Comparison of ENCODE assay signal across 21 mouse cellular contexts in genomic region chr4:148580765-148581164, GRCm38 (mm10). TPM values are rescaled to one million over a fixed set of nuclear protein-coding genes. Genes with fewer than 3 reads are reported as not detected.
A peak's percentile ranks its signal among the peaks of the same experiment; 100 is the strongest.
DNase-seq lines count a peak whose midpoint lies in the region; ATAC-seq and TF ChIP-seq lines count a peak whose summit lies in the region.
"Had no signal": no experiment of that assay in that cellular context is flagged by ENCODE, and none has a peak within 500 bp of the region (broad histone marks: within the 10 kb centered on the region; RNA-seq: fewer than 3 reads in every experiment).

No protein-coding gene starts in this region.

- peaks cover 67% of the 10 kb centered on the region for H3K36me3 ChIP-seq in kidney, embryonic 16.5 days (ENCODE audit: insufficient read depth, low read length)

- no peaks in the 10 kb centered on the region for H3K4me1 ChIP-seq in kidney, embryonic 16.5 days (ENCODE audit: insufficient read depth, low read length)
- H3K4me1 ChIP-seq in cerebellum, adult 2 months (ENCODE audit: control insufficient read depth, insufficient read depth, low read length), result peaks cover 12% of the 10 kb centered on the region
- H3K4me1 ChIP-seq: embryonic facial prominence, embryonic 15.5 days; forebrain, embryonic 15.5 days; hindbrain, embryonic 13.5 days; stomach, embryonic 15.5 days had no signal

- peak; percentile 16; the same call in 1 of the 2 replicates for ATAC-seq in kidney, embryonic 16.5 days (ENCODE audit: low FRiP score, low TSS enrichment)
- ATAC-seq in inflammation-experienced regulatory T-cells, adult 6 months, result no peak
- ATAC-seq: liver, postnatal 0 days had no signal

- no peak for TF ChIP-seq POLR2A in cerebellum, adult 2 months (IDR thresholded peaks at IDR 0.05; ENCODE audit: borderline replicate concordance, insufficient read depth, low read length)

- peak; percentile 22 for DNase-seq in gastrocnemius, adult 2 months
- DNase-seq in gastrocnemius, adult 18-20 months (ENCODE audit: low spot score), result no peak
- no peak for DNase-seq in kidney, adult 18-20 months
- DNase-seq in cerebellum, adult 2 months, result peak; percentile 45 to 49
- DNase-seq in cerebellum, postnatal 10 days, result peak; percentile 71 to 75
- DNase-seq in adrenal gland, postnatal 10 days, result no peak
- DNase-seq: adrenal gland, postnatal 36 days; embryo, embryonic 11 days; gastrocnemius, postnatal 25 days; kidney, adult 9 months; kidney, postnatal 36 days; liver, postnatal 0 days; lung, postnatal 14 days; thymus, postnatal 25 days had no signal

- no peaks in the 10 kb centered on the region for H3K9me3 ChIP-seq in kidney, embryonic 16.5 days (ENCODE audit: low read length)
- H3K9me3 ChIP-seq: embryonic facial prominence, embryonic 15.5 days; forebrain, embryonic 15.5 days; hindbrain, embryonic 13.5 days; stomach, embryonic 15.5 days had no signal

- no peak overlapping the region for H3K4me2 ChIP-seq in kidney, embryonic 16.5 days (replicated peaks; ENCODE audit: low read depth, low read length)
- H3K4me2 ChIP-seq: embryonic facial prominence, embryonic 15.5 days; forebrain, embryonic 15.5 days; hindbrain, embryonic 13.5 days; midbrain, embryonic 11.5 days; stomach, embryonic 15.5 days had no signal

- 91% methylated on average over 9 of the region's 9 CpGs for WGBS in kidney, embryonic 16.5 days
- 19% methylated on average over 9 of the region's 9 CpGs for WGBS in cerebellum, adult 2 months

- no peak overlapping the region for H3K9ac ChIP-seq in kidney, embryonic 16.5 days (replicated peaks; ENCODE audit: low read length)
- H3K9ac ChIP-seq: embryonic facial prominence, embryonic 15.5 days; forebrain, embryonic 15.5 days; hindbrain, embryonic 13.5 days; liver, postnatal 0 days; stomach, embryonic 15.5 days had no signal

- intact Hi-C loops in gastrocnemius, adult 2 months (cut with DNase I), result no loop called here

- H3K27me3 ChIP-seq in kidney, embryonic 16.5 days (ENCODE audit: insufficient read depth, low read length), result no peaks in the 10 kb centered on the region
- no peaks in the 10 kb centered on the region for H3K27me3 ChIP-seq in cerebellum, adult 2 months (ENCODE audit: control insufficient read depth, insufficient read depth, low read length)
- H3K27me3 ChIP-seq: embryonic facial prominence, embryonic 15.5 days; forebrain, embryonic 15.5 days; hindbrain, embryonic 13.5 days; stomach, embryonic 15.5 days had no signal

- TF ChIP-seq CTCF in gastrocnemius, adult 2 months (IDR thresholded peaks at IDR 0.05), result no peak
- TF ChIP-seq CTCF in cerebellum, adult 2 months (IDR thresholded peaks at IDR 0.05; ENCODE audit: borderline replicate concordance, insufficient read depth, low read depth, low read length), result no peak

- no peak overlapping the region for H3K27ac ChIP-seq in gastrocnemius, adult 2 months
- no peak overlapping the region for H3K27ac ChIP-seq in kidney, embryonic 16.5 days (ENCODE audit: low read length)
- H3K27ac ChIP-seq in cerebellum, adult 2 months (ENCODE audit: insufficient read depth, low read length), result no peak overlapping the region
- H3K27ac ChIP-seq: embryonic facial prominence, embryonic 15.5 days; forebrain, embryonic 15.5 days; hindbrain, embryonic 13.5 days; stomach, embryonic 15.5 days had no signal

- no peak overlapping the region for H3K4me3 ChIP-seq in gastrocnemius, adult 2 months
- no peak overlapping the region for H3K4me3 ChIP-seq in kidney, embryonic 16.5 days (ENCODE audit: low read length)
- no peak overlapping the region for H3K4me3 ChIP-seq in cerebellum, adult 2 months (replicated peaks; ENCODE audit: insufficient read depth, low read depth, low read length)
- H3K4me3 ChIP-seq: embryonic facial prominence, embryonic 15.5 days; forebrain, embryonic 15.5 days; hindbrain, embryonic 13.5 days; stomach, embryonic 15.5 days had no signal

RNA-seq across cellular contexts. Expression of gene Srm, which starts 10.5 kb away (rescaled TPM):
- total RNA-seq in gastrocnemius, adult 2 months (2021), result 10 to 100 TPM; 12.0 to 12.2 TPM
- total RNA-seq in gastrocnemius, adult 18-20 months (2021), result 1 to 10 TPM; 8.7 to 9.5 TPM
- polyA plus RNA-seq in kidney, embryonic 16.5 days (2015; fragmentation: Nextera tagmentation; extraction: Ambion mirVana), result 187 and 188 TPM in 2 replicates
- polyA plus RNA-seq in cerebellum, adult 2 months (2012; rRNA removed), result 68.9 and 75.8 TPM in 2 replicates
- 10 to 100 TPM; 63.1 to 69.7 TPM for total RNA-seq in adrenal gland, postnatal 10 days (2021)
- 1 to 10 TPM; 4.7 to 5.2 (median 4.8) TPM for polyA plus RNA-seq in inflammation-experienced regulatory T-cells, adult 6 months (2017; shearing (Covaris generic))

RNA-seq across cellular contexts. Expression of gene Masp2, which starts 21.6 kb away (rescaled TPM):
- total RNA-seq in gastrocnemius, adult 2 months (2021), result under 1 TPM; 0.56 to 0.69 TPM
- under 1 TPM; 0.16 to 0.64 TPM for total RNA-seq in gastrocnemius, adult 18-20 months (2021)
- polyA plus RNA-seq in kidney, embryonic 16.5 days (2015; fragmentation: Nextera tagmentation; extraction: Ambion mirVana), result 0.27 and 0.52 TPM in 2 replicates
- polyA plus RNA-seq in cerebellum, adult 2 months (2012; rRNA removed), result 0.82 and 1.9 TPM in 2 replicates
- 10 to 100 TPM; 17.2 to 34.8 TPM for total RNA-seq in adrenal gland, postnatal 10 days (2021)
- under 1 TPM in 1 of 3 experiments, not detected in 2; 0.63 TPM for polyA plus RNA-seq in inflammation-experienced regulatory T-cells, adult 6 months (2017; shearing (Covaris generic))

RNA-seq across cellular contexts. Expression of gene Exosc10, which starts 22.5 kb away (rescaled TPM):
- 10 to 100 TPM; 21.0 to 21.6 TPM for total RNA-seq in gastrocnemius, adult 2 months (2021)
- 10 to 100 TPM; 19.6 to 20.4 TPM for total RNA-seq in gastrocnemius, adult 18-20 months (2021)
- polyA plus RNA-seq in kidney, embryonic 16.5 days (2015; fragmentation: Nextera tagmentation; extraction: Ambion mirVana), result 95.2 and 99.9 TPM in 2 replicates
- 47.1 and 52.9 TPM in 2 replicates for polyA plus RNA-seq in cerebellum, adult 2 months (2012; rRNA removed)
- 10 to 100 TPM; 45.7 to 55.6 TPM for total RNA-seq in adrenal gland, postnatal 10 days (2021)
- polyA plus RNA-seq in inflammation-experienced regulatory T-cells, adult 6 months (2017; shearing (Covaris generic)), result 100 to 1,000 TPM in 1 of 3 experiments, 10 to 100 TPM in 2; 63.8 to 103 (median 96.2) TPM

RNA-seq across cellular contexts. Expression of gene Tardbp, which starts 46.1 kb away (rescaled TPM):
- total RNA-seq in gastrocnemius, adult 2 months (2021), result 100 to 1,000 TPM; 132 to 136 TPM
- total RNA-seq in gastrocnemius, adult 18-20 months (2021), result 100 to 1,000 TPM; 112 to 130 TPM
- polyA plus RNA-seq in kidney, embryonic 16.5 days (2015; fragmentation: Nextera tagmentation; extraction: Ambion mirVana), result 337 and 369 TPM in 2 replicates
- 276 and 338 TPM in 2 replicates for polyA plus RNA-seq in cerebellum, adult 2 months (2012; rRNA removed)
- 100 to 1,000 TPM; 214 to 253 TPM for total RNA-seq in adrenal gland, postnatal 10 days (2021)
- polyA plus RNA-seq in inflammation-experienced regulatory T-cells, adult 6 months (2017; shearing (Covaris generic)), result 100 to 1,000 TPM; 149 to 182 (median 164) TPM

Comparison
In these comparisons a context has a peak if more than half of its experiments do, and no peak if none do; other contexts are left out.
1. DNase-seq: peak in gastrocnemius, adult 2 months (single experiment), cerebellum, adult 2 months (2 of 2) and cerebellum, postnatal 10 days (2 of 2); none in gastrocnemius, adult 18-20 months (single experiment), kidney, adult 18-20 months (single experiment) and adrenal gland, postnatal 10 days (single experiment).
2. RNA of gene Srm, which starts 10.5 kb away (total RNA-seq): 63.1 to 69.7 TPM in adrenal gland, postnatal 10 days; 12.0 to 12.2 TPM in gastrocnemius, adult 2 months and 8.7 to 9.5 TPM in gastrocnemius, adult 18-20 months; every median in the first group is over 4 times any median in the second.
3. RNA of gene Masp2, which starts 21.6 kb away (total RNA-seq): 17.2 to 34.8 TPM in adrenal gland, postnatal 10 days; 0.56 to 0.69 TPM in gastrocnemius, adult 2 months and 0.16 to 0.64 TPM in gastrocnemius, adult 18-20 months; every median in the first group is over 10 times any median in the second.